Mouse (Mus musculus): Measurements from ENCODE around the gene Olfr1230.

Gene Olfr1230

DNA sequence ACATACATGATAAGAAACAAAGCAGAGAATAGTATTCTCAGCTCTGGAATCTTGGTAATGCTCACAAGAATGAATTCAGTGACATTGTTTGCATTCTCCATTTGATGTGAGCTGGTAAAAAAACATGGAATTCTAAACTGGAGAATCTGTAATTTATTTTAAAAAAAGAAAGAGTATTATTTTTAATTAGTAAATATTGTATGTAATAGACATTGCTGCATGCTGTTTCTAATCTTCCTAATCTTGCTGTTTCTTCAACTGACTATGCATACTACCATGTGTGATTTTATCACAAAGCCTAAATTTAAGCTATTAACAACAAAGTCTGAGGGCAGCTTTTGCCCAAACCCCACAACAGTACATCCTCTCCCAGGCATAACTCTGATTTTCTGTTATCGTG is at the start of gene Olfr1230:
Olfr1230 (minus strand) TSS at position 101 of the 400 bp plus-strand sequence.
- no peak for DNase-seq

DNA sequence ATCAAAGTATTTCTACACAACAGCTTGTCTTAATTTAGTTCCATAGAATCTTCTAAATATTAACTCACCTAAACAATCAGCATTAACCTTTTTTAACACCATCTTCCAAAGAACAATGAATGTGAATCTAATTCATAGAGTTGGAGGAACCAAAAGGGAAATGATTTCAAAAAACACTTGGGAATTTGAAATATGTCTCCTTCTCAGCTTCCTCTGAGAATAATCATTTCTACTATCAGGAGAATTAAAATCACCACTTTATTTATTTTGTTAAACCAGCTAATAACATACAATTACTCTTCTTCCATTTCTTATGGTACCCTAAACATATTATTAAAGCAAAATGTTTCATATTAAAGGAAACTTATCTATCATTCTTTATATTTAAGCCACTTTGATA is 45.2 kb upstream of the Olfr1230 start, which contains the start of gene Olfr1233:
Olfr1233 (minus strand) TSS at position 101 of the 400 bp plus-strand sequence.
- DNase-seq = no peak

DNA sequence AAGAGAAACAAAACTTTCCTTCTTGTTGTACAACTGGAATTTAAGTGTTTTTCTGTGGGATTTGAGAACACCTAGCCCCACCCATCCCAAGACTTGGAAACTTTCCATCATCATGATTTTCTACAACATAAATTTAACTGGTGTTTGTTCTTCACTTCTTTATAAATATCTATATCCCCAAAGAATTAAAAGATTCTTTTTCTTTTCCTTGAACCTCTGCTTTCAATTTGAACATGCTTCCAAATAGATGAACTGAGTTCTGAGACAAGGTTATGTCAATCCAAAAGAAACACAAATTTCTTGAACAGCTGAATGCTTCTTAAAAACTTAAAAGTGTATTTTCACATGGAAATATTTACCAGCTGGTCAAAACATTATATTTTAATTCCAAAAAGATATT is 32.5 kb upstream of the Olfr1230 start, which contains the start of gene Olfr1232:
Olfr1232 (minus strand) TSS at position 101 of the 400 bp plus-strand sequence.
- DNase-seq = no peak

DNA sequence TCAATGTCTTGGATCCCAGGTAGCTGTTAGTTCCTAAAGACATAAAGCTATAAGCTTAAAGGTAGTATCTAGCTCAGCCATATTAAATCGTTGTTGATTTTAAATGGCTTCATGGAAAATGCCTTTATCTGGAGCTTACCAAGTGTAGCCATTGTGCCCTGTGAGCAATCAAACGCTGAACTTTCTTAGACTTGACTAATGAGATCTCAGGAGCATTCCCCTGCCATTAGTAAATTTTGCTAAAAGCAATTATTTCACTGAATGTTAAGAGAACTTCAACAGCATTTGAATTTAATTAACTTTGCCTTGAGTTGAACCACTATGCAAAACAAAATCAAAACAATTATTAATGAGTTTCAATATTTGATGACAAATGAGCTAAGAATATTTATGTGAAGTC is 9.9 kb upstream of the Olfr1230 start, which contains the start of gene Olfr1231:
Olfr1231 (minus strand) TSS at position 101 of the 400 bp plus-strand sequence.
- no peak for DNase-seq

DNA sequence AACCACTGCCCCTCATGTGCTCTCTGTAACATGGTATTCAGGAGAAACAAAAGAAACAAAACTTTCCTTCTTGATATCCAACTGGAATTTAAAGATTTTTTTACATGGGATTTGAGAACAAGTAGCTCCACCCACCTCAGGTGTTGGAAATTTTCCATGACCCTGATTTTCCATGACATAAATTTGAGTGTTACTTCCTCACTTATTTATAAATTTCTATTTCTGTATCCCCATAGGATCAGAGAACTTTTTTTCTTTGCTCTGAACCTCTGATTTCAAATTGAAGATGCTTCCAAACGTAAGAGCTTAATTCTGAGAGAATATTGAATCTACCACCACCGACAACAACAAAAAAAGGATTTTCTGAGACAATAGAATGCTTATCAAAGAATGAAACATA is 9.2 kb downstream of the Olfr1230 start, which contains the start of gene Olfr1229:
Olfr1229 (minus strand) TSS at position 101 of the 400 bp plus-strand sequence.
- DNase-seq = no peak

DNA sequence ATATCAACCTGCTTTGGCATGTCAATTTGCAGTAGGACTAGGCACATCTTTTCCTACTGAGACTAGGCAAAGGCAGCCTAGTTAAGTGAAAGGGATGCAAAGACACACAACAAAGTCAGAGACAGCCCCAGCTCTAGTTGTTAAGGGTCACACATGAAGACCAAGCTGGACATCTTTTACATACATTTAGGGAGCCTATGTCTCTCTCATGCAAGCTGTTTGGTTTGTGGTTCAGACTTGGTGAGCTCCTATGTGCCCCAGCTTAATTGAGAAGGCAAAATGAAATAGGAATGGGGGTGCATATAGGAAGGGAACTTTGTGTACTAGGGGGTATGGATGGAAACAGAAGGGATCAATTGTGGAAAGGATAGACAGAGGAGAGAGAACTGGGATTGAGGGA is 43.1 kb downstream of the Olfr1230 start, which contains the start of gene Olfr1228:
Olfr1228 (minus strand) TSS at position 101 of the 400 bp plus-strand sequence.
- no peak for DNase-seq

Measured in thymus, postnatal 36 days (tissue).